Mouse (Mus musculus): Measurements from ENCODE around the gene Tmprss5.

DNA sequence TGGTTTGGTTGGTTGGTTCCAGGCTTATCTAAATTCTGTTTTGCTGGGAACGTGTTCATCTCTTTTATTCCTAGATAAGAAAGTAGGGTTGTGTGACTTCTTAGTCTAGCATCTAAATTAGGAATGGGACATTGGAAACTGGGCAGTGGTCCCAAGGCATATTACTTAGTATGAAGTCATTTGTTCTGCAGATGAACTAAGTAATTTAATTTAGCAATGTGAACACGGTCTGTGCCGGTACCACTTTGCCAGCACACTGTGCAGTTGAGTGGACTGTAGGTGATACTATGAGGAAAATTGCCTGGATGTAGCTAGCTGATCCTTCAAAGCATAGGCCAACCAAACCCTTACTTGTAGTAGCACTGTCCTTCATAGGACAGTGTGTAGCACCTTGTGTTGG lies 4.2 kb upstream of the Tmprss5 start:
- no peak for TF ChIP-seq CTCF (IDR thresholded peaks at IDR 0.05; ENCODE audit: borderline replicate concordance, insufficient read depth, low read depth, low read length)
- TF ChIP-seq POLR2A (IDR thresholded peaks at IDR 0.05; ENCODE audit: borderline replicate concordance, insufficient read depth, low read length): no peak

Data from cerebellum, adult 2 months (tissue).